Mouse (Mus musculus) T-helper 2 cell (primary cell): ENCODE data around the gene Slc24a2.

Experiments
- in situ Hi-C: fragments of 300-600 bp; cut with MboI, MseI; formaldehyde crosslinking; loops from one replicate; pipeline ENCODE4 v1.15.1; 2025; ENCODE audit warnings: high pct_unique_total_duplicates

The Slc24a2 gene

DNA sequence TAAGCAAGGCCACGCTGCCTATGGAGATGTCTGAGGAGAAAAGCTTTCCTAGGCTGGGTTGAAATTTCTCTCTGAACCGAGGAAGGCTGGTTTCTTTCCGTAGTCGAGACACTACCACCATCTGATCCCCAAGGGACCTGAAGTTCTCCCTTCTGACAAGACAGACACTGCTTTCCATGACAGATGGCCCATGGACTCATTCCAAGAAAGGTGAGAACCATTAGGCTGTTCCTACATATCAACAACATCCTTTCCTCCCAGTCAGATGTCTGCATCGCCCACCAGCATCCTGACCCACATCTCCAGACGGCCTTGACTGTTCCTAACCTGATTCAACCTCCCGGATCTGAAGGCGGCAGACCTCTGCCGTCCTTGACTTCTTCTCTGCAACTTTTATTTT lies 187.0 kb downstream of the Slc24a2 start:
- in situ Hi-C loops, result no loop called here

DNA sequence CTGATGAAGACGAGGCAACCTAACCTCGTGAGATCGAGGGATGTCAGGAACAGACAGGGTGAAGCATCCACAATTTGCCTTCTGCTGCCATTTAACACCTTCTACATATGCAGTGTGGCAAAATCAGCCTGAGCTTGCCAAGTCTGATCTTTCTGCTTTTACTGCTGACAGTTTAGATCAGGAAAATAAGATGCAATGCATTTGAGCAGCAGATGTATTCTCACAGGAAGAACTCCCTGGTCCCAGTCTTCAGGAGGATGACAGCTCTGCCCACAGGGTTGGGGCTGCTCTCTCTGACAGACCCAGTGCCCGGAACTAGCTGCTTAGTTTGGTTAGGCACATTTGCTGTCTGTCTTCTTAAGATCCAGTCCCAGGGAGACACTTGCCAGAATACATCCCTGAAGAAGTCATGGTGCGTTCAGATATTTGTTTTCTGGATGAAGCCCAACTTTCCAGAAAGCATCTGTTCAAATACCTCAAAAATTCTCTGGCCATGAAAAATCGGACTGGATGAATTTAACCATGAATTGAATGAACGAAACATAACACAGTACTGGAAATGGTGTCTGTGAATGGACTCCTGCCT lies 188.8 kb downstream of the Slc24a2 start:
- in situ Hi-C loops, result no loop called here

DNA sequence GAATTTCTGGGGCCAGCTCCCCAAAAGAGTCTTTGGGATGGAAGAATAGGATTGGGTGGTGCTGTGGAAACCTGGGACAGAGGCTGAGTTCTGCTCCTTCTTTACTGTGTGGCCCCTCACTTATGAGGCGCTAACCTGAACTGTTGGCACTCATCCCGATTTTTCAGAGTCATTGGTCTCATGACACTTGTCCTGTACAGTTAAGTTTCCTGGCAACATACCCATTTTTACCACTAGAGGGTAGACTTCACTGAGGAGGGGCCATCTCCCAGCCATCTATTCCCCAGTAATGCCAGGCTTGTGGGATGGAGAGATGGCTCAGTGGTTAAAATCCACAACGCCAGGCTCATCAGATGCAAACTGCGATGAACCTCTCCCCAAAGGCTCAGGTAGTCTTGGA lies 192.7 kb downstream of the Slc24a2 start:
- in situ Hi-C loops, result no loop called here

DNA sequence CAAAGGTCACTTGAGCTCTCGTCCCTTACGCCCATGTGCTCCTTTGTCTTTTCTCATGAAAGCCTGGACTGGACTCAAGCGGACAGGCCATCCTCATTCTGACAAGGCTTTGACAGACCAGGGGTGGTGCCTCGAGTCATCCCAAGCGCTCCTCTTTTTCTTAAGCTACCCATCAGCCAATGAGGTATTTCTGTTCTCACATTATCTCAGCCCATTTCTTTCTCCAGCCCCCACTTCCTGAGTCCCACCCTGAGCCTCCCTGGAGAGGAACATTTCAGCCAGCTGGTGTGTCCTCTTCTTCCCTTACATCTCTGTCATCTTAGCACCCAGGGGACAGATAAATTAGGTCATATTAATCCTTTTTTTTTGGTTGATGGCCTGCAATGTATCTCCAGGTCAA lies 193.8 kb downstream of the Slc24a2 start:
- in situ Hi-C loops, result no loop called here

DNA sequence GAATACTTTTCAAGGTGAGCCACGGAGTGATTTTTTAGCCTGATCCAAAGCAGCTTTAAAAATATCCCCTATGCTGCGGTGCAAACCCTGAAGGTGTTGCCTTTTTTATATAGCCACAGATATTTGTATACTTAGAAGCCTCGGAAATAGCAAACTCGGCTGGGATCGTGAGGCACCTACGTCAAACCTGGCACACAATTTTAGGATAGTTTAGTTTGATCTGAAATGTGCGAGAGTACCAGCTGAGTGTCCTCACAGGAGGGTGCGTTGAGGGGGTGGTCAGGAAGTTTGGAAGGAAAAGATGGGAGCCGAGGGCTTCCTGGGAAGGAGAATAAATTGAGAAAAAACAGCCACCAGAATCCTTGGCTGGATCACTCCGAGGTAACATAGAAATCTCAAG lies 194.6 kb downstream of the Slc24a2 start:
- in situ Hi-C loops, result no loop called here

DNA sequence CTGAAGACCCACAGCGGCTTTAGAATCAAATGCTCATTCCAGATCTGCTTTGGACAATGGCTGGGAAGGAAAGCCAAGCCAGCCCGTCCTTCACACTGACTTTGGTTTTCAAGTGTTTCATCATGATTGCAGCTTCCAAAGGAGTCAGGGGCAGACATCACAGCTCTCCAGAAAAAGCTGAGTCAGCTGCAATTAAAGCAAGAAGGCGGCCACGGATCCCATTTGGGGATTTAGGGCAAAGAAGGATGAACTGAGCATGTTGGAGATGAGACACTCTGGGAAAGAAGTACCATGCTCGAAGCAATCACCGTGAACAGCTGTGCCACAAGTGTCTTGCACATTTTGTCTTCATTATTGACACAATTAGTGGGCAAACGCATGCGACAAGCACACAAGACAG lies 197.6 kb downstream of the Slc24a2 start:
- in situ Hi-C loops, result no loop called here

DNA sequence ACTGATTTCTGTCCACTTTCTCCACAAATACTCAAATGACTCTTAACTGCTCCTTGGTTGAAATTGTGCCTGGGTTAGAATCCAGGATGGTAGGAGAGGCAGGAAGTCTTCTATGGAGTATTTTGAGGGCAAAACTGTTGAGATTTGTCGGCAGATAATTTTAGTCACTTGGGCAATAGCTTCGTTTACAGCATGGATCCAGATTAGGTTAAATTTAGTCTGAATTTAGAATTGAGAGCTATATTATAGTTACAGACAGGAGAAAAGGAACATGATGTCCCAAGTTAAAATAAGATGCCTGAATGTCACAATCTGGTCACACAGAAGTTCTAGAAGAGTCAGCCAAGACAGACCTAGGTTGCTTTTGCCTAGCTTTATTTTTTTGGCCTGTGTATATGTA lies 199.2 kb downstream of the Slc24a2 start:
- in situ Hi-C loops, result no loop called here

DNA sequence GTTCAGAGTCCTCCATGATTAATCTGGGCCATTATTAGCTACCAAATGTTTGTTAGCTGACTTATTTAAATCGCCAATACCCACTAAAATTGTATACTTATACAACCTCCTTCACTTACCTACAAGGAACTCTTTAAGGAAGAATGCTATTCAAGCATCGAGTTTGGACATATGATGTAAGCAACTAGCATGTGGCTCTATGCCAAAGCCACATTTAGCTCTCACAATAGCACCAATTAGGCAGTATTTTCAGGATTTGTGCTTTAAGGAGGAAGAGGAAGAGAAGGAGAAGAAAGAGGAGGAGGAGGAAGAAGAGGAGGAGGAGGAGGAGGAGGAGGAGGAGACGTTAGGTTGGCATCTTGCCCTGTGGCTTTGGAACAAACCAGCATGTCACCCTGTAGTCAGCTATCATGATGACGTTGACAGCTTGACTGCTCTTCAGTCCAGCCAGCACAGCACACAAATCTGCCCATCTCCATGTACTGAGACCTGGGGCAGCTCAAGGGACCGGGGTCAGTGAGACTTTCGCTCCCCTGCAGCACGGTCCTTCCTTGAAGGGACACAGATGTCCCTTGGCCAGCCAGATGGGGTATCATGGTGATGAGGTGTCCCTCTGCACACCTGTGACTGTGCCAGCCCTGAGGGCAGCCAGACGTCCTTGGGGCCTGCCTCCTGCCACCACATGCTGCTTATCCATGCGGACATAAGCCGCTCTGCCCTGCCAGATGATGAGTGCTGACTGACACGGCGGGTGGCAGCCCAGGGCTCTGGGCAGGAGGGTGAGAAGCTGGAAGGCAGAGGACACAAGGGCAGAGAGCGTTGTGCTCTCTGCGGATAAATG lies 203.7 kb downstream of the Slc24a2 start:
- in situ Hi-C loops, result no loop called here

DNA sequence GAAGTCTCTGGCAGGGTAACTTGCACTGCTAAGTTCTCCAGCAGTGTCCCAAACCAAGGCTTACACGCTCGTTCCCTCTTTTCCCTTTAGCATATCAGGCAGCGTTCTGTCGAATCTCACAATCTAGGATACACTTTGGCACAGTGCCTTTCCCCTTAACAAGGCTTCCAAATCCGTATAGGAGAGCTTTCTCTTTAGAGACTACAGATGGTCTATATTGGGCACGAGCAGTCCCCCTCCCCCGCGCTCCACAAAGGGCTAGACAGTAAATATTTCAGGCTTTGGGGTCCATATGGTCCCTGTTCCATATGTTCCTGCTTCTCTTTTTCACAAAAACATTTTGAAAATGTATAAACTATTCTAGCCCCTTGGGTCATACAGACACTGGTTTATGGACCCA lies 205.7 kb downstream of the Slc24a2 start:
- in situ Hi-C loops, result no loop called here

DNA sequence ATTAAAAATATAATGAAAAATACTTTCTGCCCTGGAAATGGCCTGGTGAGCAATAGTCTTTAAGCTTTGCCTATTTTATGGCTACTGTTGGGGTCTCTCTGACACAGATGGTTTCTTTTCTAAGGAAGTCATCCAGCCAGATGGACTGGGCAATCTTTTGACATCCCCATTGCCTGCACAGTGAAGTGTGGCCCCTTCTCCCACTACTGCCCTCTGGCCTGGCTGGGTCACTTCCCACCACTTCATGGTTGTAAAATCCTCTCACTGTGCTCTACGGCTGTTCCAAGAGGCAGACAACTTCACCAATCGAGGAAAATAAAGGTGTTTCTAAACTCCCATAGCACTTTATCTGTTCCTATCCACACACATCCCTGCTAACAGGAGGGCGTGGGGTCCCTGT lies 208.7 kb downstream of the Slc24a2 start:
- in situ Hi-C loops, result no loop called here

DNA sequence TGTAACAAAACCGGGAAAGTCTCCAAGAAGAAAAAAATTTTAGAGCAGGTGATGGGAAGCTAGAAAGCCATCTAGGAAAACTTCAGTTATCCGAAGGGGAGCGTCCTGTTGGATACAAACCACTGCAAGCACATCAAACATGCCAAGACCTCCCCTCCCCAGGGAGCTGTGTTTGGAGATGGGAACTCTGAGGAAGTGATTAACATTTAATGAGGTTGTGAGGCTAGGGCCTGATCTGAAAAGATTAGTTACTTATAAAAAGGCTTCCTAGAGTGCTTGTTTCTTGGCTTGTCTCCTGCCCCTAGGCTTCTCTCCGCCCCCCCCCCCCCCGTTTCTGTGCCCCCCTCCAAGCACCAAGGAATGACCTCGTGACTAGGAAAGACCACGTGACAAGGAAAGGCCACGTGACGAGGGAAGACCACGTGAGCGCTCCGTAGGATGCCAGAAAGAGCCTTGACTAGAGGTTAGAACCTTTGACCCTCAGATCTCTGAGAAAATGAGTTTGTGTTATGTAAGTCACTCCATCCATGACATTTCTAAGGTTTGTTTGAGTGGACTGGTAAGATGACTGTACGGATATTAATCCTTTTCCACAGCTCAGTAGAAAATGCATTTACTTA lies 210.7 kb downstream of the Slc24a2 start:
- in situ Hi-C loops, result no loop called here

DNA sequence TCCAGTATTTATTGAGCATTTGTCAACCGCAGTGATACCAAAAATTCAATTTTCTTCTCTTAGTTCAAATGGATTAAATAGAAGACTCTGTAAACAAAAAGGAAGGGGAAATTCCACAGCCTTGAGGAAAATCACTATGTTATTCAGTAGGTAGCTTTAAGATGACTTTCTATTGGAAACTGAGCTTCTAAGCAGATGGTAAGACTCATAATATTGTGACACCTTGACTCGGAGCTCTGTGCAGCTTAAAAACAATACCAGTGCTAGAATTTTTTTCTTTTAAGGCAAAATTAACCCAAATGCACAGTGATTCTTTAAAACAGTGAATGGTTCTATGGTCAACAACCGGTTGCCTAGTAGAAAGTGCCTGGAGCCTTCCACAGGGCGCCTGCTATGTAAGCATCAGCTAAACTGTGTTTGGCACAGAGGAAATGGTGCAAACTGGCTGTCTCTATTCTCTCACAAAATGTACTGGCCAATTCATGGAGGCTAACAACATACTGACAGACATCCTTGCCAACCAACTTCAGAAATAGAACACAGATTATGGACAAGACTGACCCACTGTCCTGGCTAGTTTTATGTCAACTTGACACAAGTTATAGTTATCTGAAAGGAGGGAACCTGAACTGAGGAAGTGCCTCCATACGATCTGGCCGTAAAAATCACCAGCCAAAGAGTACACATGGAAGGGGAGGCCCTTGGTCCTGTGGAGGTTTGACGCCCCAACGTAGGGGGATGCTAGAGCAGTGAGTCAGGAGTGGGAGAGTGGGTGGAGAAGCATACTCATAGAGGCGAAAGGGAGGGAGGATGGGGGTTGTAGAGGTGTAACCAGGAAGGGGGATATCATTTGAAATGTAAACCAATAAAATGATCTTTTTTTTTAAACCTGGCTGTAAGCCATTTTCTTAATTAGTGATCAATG lies 211.9 kb downstream of the Slc24a2 start:
- in situ Hi-C loops, result no loop called here

DNA sequence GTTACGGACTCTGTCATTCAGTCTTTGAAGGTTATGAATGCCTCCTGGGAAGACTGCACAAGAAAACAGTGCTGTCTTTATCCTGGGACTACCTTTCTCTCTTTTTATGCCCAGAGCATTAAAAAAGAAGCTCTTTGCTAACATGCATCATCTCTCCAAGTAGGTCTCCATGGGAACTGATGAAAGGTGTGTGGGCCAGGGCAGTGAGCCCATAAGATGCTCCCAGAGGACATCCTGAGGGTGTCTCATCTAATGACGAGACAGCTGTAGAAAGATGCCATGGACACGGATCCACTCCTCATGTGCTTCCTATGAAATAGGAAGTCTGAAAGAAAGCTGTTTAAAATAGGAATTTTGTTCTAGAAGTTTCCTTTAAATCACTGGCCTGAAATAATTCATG lies 212.8 kb downstream of the Slc24a2 start:
- in situ Hi-C loops, result no loop called here

DNA sequence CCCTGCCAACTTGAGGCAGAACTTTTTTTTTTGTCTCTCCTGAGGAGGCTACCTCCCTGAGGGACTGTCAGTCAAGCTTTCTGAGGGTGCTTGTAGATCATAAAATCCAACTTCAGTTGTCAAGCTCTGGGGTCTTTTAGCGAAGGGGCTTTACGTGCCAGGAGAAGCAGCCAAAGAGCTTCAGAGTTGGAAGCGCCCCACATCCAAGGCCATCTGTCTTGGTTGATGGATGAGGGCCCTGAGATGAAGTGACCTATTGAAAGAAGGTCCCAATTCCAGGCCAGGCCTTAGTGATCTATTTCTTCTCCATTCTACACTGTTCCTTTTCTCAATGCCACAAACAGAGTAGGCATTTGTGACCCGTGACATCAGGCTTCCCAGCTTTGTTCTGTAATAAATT lies 214.5 kb downstream of the Slc24a2 start:
- in situ Hi-C loops, result no loop called here

DNA sequence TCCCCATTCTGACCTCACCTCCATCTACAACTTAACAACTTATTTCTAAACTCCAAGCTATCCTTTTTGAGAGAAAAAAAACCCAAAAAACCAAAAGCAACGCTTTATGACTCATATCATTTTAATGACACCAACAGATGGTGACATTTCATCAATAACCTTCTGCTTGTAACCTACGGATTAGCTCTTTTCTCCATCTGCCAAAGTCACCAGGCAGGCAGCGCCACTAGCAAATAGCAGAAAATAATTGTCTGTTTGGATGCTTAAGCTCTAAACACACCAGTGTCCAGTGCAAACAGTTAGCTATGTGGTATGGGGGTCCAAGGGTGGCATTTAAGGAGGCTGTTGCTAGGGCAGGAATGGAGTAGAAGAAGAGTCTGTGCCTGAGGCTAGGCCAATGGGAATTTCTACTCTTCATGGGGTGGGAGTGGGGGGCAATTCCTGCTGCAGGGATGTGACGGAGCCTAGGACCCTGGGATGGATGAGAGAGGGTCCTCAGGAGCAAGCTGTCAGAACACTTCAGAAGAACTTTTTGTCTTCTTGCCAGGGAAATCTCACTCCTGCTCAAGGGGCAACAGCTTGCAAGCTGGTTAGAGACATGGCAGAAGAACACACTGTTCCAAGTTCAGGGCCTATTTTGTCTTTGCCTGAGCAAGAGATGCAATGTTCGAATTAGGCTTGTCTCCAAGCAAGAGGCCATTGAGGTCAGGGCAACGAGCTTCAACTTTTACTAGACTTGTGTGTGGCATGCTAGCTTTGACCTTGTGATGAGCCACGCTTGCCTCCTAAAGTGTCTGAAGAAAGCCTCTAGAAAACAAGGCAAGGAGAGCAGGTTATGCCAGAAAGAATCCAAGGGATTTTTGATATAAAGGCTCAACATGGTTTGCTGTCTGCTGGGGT lies 216.3 kb downstream of the Slc24a2 start:
- in situ Hi-C loops, result no loop called here

DNA sequence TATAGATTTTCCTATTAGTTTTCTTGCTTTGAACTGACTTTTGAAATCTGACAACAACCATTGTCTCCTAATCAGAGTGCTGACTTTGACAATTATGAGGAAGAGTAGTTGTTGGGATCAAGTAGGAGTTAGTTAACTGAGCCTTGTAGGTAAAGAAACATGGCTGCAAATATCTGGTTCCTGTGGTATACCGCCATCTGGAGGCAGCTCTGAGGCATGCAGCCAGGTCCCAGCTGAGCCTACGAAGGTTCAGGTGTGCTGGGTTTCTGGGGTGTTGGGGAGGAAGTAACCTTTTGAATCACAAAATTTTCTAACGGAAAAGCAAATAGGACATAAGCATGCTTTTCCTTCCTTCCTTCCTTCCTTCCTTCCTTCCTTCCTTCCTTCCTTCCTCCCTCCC lies 237.8 kb downstream of the Slc24a2 start:
- in situ Hi-C loops, result no loop called here

DNA sequence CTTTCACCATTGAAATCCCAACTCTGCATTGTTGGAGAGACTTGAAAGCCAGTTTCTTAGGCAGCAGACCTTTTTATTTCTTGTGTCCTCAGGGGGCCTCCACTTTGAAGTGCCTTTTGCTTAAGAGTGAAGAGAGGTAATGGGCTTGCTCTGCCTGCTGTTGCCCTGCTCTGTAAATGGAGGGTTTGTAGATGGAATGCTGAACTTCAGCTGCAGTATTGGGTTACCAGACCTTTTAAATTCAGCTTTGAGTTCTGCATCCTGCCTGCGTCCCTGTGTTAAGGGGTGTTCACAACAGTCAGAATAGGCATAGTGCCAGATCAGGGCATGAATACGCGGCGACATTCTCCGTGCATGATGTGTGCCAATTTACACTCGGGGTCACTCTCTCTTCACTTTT lies 241.0 kb downstream of the Slc24a2 start:
- in situ Hi-C loops, result no loop called here

DNA sequence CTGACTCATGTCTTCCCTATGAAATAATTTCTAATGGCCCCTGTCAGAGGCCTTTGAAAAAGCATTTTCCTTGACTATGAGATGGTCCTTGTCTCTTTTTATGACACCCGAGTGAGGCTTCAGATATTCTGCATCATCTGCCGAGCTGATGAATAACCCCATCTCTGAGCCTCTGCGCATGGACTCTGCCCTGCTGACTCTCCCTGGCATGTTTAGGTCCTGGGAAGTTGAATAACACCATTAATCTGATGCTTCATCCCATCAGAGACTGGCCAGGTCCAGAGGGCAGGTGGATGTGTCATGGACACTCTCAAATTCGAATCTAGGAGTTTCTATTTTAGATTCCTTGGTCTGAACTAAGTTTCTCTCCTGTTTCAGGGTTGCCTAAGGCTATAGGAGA lies 242.4 kb downstream of the Slc24a2 start:
- in situ Hi-C loops, result no loop called here

DNA sequence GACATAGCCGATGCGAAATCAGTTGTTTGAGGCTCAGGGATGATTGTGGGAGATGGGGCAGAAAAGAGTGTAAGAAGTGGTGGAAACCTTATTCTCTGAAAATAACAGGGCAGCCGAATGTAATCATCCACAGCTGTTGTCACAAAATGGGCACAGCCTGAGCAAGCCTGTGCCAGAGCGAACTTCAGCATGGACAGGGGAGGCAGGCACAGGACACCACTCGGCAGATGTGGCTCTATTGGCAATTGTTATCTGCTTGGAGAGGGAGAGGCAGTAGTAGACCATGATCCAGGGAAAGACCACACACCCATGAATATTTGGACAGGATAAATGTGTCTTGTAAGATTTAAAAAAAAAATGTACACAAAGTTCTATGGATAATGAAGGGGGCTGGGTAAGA lies 253.0 kb downstream of the Slc24a2 start:
- in situ Hi-C loops, result no loop called here

DNA sequence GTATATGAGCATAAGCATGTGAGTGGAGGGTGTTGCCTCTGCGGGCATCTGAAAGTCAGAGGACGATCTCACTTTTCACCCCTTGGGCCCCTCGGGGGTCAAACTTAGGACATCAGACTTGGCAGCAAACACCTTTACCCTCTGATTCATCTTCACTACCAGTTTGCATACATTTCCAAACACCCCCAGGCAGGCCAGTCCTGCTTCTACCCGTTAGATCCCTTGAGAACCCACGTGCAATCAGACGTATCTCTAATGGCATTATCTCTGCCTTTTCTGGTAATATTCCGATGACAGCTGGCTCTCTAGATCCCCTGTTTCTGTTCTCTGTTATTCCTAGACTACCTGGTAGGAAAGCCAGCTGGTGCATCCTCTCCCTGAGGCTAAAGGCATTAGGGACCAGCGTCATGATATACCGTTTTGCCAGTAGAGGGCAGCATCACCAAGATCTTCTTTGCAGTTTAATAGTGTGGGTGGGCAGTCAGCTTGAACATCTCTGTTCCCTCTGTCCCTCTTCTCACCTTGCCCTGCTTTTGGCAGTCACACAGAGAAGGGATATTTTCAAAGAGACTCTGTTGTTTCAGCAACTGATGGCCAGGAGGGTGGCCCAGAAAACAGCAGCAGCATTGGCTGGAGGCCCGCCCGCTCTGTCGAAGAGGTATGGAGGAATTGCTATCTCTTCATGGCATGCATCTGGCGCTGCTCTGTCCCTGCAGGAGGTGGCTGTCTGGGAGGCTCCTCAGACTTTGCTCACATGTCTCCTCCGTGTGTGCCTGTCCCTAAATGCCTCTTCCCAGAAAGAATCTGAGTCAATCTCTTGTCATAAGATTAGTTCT lies 272.5 kb downstream of the Slc24a2 start:
- in situ Hi-C loops, result no loop called here
